Mouse (Mus musculus): Measurements from ENCODE around the gene Tiam2. TPM values are rescaled to one million over a fixed set of nuclear protein-coding genes. Genes with fewer than 3 reads are reported as not detected.

Gene Tiam2
- polyA plus RNA-seq, 1 experiment = 16.7 TPM

- Histone ChIP-seq H3K4me1 (ENCODE audit: control insufficient read depth, insufficient read depth, low read length) (no peaks in the 10 kb centered on the region), H3K27ac (ENCODE audit: insufficient read depth, low read length) (no peak overlapping the region), H3K4me3 (ENCODE audit: insufficient read depth, low read length) (no peak overlapping the region)
- TF ChIP-seq CTCF (IDR thresholded peaks at IDR 0.05; ENCODE audit: borderline replicate concordance, insufficient read depth, low read length) = no peak
- TF ChIP-seq POLR2A (IDR thresholded peaks at IDR 0.05; ENCODE audit: low read depth, low read length) = no peak
Observed at GRCm38 (mm10) chr17:3457914-3458681, 131.7 kb downstream of the Tiam2 start.

GRCm38 (mm10) chr17:3465861-3466260 lies 139.5 kb downstream of the Tiam2 start:
- Histone ChIP-seq H3K27ac (ENCODE audit: insufficient read depth, low read length) (peak overlapping the region; percentile 95), H3K4me3 (ENCODE audit: insufficient read depth, low read length) (no peak overlapping the region), H3K4me1 (ENCODE audit: control insufficient read depth, insufficient read depth, low read length) (peaks cover 20% of the 10 kb centered on the region)
- TF ChIP-seq POLR2A (IDR thresholded peaks at IDR 0.05; ENCODE audit: low read depth, low read length) (no peak), CTCF (IDR thresholded peaks at IDR 0.05; ENCODE audit: borderline replicate concordance, insufficient read depth, low read length) (no peak)

- Histone ChIP-seq H3K4me1 (ENCODE audit: control insufficient read depth, insufficient read depth, low read length) (peaks cover 20% of the 10 kb centered on the region), H3K27ac (ENCODE audit: insufficient read depth, low read length) (peak overlapping the region; percentile 95), H3K4me3 (ENCODE audit: insufficient read depth, low read length) (no peak overlapping the region)
- no peak for TF ChIP-seq CTCF (IDR thresholded peaks at IDR 0.05; ENCODE audit: borderline replicate concordance, insufficient read depth, low read length)
- TF ChIP-seq POLR2A (IDR thresholded peaks at IDR 0.05; ENCODE audit: low read depth, low read length) = no peak
Observed at GRCm38 (mm10) chr17:3466681-3467080, 140.3 kb downstream of the Tiam2 start.

GRCm38 (mm10) chr17:3467636-3468324 lies 141.4 kb downstream of the Tiam2 start:
- TF ChIP-seq POLR2A (IDR thresholded peaks at IDR 0.05; ENCODE audit: low read depth, low read length) = no peak
- TF ChIP-seq CTCF (IDR thresholded peaks at IDR 0.05; ENCODE audit: borderline replicate concordance, insufficient read depth, low read length) = no peak
- H3K4me1 ChIP-seq (ENCODE audit: control insufficient read depth, insufficient read depth, low read length) = peaks cover 20% of the 10 kb centered on the region
- H3K4me3 ChIP-seq (ENCODE audit: insufficient read depth, low read length) = no peak overlapping the region
- H3K27ac ChIP-seq (ENCODE audit: insufficient read depth, low read length) = peak overlapping the region; percentile 19; the same call in 1 of the 2 replicates

- Histone ChIP-seq H3K4me1 (ENCODE audit: control insufficient read depth, insufficient read depth, low read length) (no peaks in the 10 kb centered on the region), H3K27ac (ENCODE audit: insufficient read depth, low read length) (no peak overlapping the region), H3K4me3 (ENCODE audit: insufficient read depth, low read length) (no peak overlapping the region)
- no peak for TF ChIP-seq CTCF (IDR thresholded peaks at IDR 0.05; ENCODE audit: borderline replicate concordance, insufficient read depth, low read length)
- no peak for TF ChIP-seq POLR2A (IDR thresholded peaks at IDR 0.05; ENCODE audit: low read depth, low read length)
Observed at GRCm38 (mm10) chr17:3472018-3472417, 145.6 kb downstream of the Tiam2 start.

- no peak for TF ChIP-seq CTCF (IDR thresholded peaks at IDR 0.05; ENCODE audit: borderline replicate concordance, insufficient read depth, low read length)
- TF ChIP-seq POLR2A (IDR thresholded peaks at IDR 0.05; ENCODE audit: low read depth, low read length) = no peak
- H3K4me1 ChIP-seq (ENCODE audit: control insufficient read depth, insufficient read depth, low read length) = no peaks in the 10 kb centered on the region
- H3K27ac ChIP-seq (ENCODE audit: insufficient read depth, low read length) = no peak overlapping the region; the same call in 1 of the 2 replicates
- H3K4me3 ChIP-seq (ENCODE audit: insufficient read depth, low read length) = no peak overlapping the region
Observed at GRCm38 (mm10) chr17:3476546-3476945, 150.2 kb downstream of the Tiam2 start.

- H3K27ac ChIP-seq (ENCODE audit: insufficient read depth, low read length) = no peak overlapping the region
- H3K4me3 ChIP-seq (ENCODE audit: insufficient read depth, low read length) = no peak overlapping the region
- no peaks in the 10 kb centered on the region for H3K4me1 ChIP-seq (ENCODE audit: control insufficient read depth, insufficient read depth, low read length)
- TF ChIP-seq POLR2A (IDR thresholded peaks at IDR 0.05; ENCODE audit: low read depth, low read length) (no peak), CTCF (IDR thresholded peaks at IDR 0.05; ENCODE audit: borderline replicate concordance, insufficient read depth, low read length) (no peak)
Observed at GRCm38 (mm10) chr17:3481576-3482575, 155.5 kb downstream of the Tiam2 start.

GRCm38 (mm10) chr17:3483091-3483490 lies 156.7 kb downstream of the Tiam2 start:
- TF ChIP-seq POLR2A (IDR thresholded peaks at IDR 0.05; ENCODE audit: low read depth, low read length) (no peak), CTCF (IDR thresholded peaks at IDR 0.05; ENCODE audit: borderline replicate concordance, insufficient read depth, low read length) (no peak)
- H3K27ac ChIP-seq (ENCODE audit: insufficient read depth, low read length) = no peak overlapping the region
- H3K4me3 ChIP-seq (ENCODE audit: insufficient read depth, low read length) = no peak overlapping the region
- H3K4me1 ChIP-seq (ENCODE audit: control insufficient read depth, insufficient read depth, low read length) = no peaks in the 10 kb centered on the region

- H3K4me3 ChIP-seq (ENCODE audit: insufficient read depth, low read length) = no peak overlapping the region
- 0 out of 2 replicates have a peak, but pooled peaks cover 6% of the 10 kb centered on the region for H3K4me1 ChIP-seq (ENCODE audit: control insufficient read depth, insufficient read depth, low read length)
- TF ChIP-seq CTCF (IDR thresholded peaks at IDR 0.05; ENCODE audit: borderline replicate concordance, insufficient read depth, low read length) (no peak), POLR2A (IDR thresholded peaks at IDR 0.05; ENCODE audit: low read depth, low read length) (no peak)
- no peak overlapping the region for H3K27ac ChIP-seq (ENCODE audit: insufficient read depth, low read length)
Observed at GRCm38 (mm10) chr17:3485851-3486250, 159.5 kb downstream of the Tiam2 start.

All from embryonic fibroblast, embryonic 13.5 days (primary cell).